Mouse (Mus musculus): ENCODE results near the gene Syce3.

The Syce3 gene

GRCm38 (mm10) chr15:89424621-89425020, 14.3 kb upstream of the Syce3 start:
- DNase-seq (ENCODE audit: low read depth, low spot score): no peak

GRCm38 (mm10) chr15:89421938-89422337, 11.6 kb upstream of the Syce3 start:
- DNase-seq (ENCODE audit: low read depth, low spot score): no peak

DNA sequence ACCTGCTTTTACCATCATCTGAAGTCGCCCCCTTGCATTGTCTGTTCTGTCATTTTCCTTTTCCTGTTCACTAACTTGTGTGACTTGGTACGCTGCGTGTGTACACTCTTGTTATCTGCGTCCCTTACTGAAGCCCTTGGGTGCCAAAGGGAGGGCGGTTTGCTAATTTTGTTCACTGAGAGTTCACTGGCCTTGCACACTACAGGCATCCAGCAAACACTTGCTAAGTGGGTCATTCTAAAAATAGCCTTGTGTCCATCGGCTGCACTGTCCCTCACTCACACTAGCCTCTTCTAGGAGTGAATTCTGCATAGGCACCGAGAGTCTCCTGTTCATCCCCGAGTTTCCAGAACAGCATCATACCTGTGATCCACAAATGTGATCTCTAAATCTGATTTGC, 5.0 kb upstream of the Syce3 start:
- DNase-seq (ENCODE audit: low read depth, low spot score): peak; percentile 55

GRCm38 (mm10) chr15:89406691-89407090, 3.6 kb downstream of the Syce3 start:
- DNase-seq (ENCODE audit: low read depth, low spot score): no peak

DNA sequence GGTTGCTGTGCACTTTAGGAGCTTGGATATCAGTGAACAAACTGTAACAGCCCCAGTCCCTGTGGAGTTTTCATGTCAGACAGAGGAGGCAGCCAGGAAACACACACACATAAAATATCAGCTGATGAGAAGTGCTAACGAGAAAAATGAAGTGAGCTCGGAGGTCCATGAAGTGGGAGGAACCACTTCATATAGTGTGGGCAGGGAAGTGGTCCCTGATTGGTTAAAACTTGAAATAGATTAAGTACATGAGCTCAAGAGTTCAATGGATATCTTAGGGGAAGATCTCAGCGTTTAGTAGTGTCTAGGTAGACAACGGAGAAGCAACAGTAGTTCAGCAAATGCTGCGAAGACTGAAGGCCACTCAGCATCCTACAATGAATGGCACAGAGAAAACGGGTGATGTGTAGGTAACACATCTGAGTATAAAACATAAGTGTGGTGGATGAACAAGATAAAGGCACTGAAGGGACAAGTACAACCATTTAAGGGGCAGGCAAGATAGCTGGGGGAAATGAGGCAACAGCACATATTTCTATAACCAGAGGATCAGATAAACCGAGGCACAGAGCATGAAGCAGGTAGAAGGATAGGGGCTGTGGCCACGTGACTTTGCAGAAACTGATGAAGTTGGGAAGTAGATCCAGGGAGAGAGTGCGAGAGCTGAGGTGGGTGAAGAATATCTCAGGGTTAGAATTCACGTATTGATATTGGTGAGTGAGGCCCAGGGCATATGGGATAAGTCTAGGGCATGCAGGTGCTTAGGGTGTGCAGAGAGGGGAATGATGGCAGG, 5.3 kb downstream of the Syce3 start:
- DNase-seq (ENCODE audit: low read depth, low spot score): no peak

DNA sequence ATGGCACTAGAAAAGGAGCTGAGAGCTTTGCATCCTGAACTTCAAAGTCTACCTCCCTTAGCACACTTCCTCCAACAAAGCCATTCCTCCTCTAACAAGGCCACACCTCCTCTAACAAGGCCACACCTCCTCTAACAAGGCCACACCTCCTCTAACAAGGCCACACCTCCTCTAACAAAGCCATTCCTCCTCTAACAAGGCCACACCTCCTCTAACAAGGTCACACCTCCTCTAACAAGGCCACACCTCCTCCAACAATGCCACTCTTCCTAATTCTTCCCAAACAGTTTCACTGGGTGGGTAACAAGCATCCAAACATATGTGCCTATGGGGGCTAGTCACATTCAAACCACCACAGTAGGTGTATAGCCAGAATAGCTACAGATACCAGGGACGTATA, 7.8 kb downstream of the Syce3 start:
- no peak for DNase-seq (ENCODE audit: low read depth, low spot score)

DNA sequence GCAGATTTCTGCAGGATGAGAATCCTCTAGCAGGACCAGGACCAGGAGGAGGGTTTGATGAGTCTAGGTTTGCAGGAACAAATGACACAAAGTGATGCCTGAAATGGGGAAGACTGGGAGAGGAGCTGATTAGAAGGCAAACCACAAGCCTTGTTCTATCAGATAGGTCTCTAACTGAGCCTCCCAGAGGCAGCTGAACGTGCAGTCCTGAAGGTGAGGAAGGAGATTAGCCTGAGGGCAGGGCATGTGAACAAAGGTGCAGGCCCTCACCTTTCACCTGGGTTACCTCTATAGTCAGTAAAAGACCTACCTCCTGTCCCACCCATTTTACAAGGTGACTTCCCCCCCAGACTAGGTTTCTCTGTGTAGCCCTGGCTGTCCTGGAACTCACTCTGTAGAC, 10.6 kb downstream of the Syce3 start:
- no peak for DNase-seq (ENCODE audit: low read depth, low spot score)

- DNase-seq (ENCODE audit: low read depth, low spot score): no peak
Measured at GRCm38 (mm10) chr15:89398146-89398545, 12.2 kb downstream of the Syce3 start.

- DNase-seq (ENCODE audit: low read depth, low spot score): no peak
Measured at GRCm38 (mm10) chr15:89396883-89397282, 13.4 kb downstream of the Syce3 start.

DNA sequence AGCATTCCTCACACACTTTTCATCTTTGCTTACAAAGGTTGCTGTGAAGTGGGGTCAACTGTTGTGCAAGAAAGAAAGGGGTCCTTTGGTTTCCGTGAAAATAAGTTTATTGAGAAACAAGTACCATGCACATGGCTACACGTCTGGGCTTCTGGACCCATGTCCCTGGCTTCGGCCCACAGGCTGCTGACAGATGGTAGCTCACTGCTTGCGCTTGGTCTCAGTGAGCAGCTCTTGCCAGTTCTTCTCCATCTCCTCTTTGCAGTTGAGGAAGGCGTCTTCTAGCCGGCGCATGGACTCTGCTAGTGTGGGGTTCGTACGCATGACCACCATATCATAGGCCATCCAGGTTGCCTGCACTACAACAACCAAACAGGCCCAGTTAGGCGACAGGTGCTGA, 20.2 kb downstream of the Syce3 start:
- no peak for DNase-seq (ENCODE audit: low read depth, low spot score)

GRCm38 (mm10) chr15:89387127-89387526, 23.2 kb downstream of the Syce3 start:
- DNase-seq (ENCODE audit: low read depth, low spot score): no peak

GRCm38 (mm10) chr15:89384617-89385016, 25.7 kb downstream of the Syce3 start, which contains the start of gene Klhdc7b:
Gene Klhdc7b, plus strand, starts transcription at chr15:89384917.
- DNase-seq (ENCODE audit: low read depth, low spot score): no peak

- no peak for DNase-seq (ENCODE audit: low read depth, low spot score)
Measured at GRCm38 (mm10) chr15:89379429-89379828, 30.9 kb downstream of the Syce3 start.

GRCm38 (mm10) chr15:89378831-89379401, 31.4 kb downstream of the Syce3 start, which contains the start of gene Odf3b:
Gene Odf3b, minus strand, starts transcription at chr15:89379282.
- DNase-seq (ENCODE audit: low read depth, low spot score): no peak

DNA sequence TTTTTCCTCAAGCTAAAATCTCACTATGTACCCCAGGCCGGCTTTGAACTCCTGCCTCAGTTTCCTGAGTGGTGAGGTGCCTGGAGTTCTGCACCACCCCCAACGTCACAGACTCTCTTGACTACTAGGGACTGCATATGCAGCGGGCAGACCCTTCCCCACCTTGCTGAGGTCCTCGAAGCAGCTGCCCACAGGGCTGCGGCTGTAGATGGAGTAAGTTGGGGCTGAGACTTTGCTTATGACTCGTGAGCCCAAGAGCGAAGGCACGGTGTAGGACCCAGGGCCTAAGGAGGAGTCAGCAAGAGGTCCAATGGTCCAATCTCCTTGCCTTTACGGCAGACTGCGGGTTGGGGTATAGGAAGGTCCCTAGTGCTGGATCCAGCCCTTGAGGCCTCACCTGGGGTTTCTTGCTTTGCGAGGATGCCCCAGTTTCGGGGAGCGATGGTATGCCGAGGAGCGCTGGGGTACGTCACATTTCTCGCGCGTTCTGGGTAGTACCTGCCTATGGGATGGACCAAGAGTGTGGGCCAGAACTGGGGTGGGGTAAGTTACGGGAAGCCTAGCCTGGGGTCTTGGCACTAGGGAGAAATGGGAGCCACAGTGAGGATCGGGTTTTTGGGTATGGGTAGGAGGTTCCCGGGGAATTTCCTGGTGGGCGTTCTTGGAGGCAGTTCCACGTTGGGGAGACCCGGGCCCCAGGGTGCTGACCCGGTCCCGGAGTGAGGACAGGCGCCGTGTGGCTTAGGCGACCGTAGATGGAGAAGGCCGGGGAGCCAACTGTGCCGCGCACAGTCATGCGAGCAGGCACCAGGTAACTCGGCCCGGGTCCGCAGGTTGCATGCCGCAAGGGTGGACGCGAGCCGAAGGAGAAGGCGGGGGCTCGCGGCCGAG, 32.1 kb downstream of the Syce3 start:
- DNase-seq (ENCODE audit: low read depth, low spot score): no peak

DNA sequence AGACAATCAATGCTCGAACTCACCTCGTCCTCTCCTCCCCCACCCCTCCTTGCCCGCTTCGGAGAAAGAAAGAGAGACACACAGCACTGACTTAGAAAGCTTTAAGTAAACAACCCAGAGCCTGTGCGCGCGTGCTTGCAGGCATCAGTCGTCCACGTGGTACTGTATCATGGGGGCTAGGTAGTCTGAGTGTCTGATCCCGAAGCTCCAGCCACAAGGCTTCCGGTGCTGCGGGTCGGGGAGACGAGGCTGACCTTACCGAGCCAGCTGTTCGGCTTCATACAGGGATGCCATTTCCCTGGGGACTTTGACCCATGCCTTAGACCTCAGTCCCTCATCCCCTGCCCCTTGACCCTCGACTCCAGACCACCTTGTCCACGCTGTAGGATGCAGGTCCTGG, 32.9 kb downstream of the Syce3 start:
- DNase-seq (ENCODE audit: low read depth, low spot score): no peak

GRCm38 (mm10) chr15:89376957-89377356, 33.3 kb downstream of the Syce3 start, which contains the start of gene Tymp:
Gene Tymp, minus strand, starts transcription at chr15:89377039.
- no peak for DNase-seq (ENCODE audit: low read depth, low spot score)

DNA sequence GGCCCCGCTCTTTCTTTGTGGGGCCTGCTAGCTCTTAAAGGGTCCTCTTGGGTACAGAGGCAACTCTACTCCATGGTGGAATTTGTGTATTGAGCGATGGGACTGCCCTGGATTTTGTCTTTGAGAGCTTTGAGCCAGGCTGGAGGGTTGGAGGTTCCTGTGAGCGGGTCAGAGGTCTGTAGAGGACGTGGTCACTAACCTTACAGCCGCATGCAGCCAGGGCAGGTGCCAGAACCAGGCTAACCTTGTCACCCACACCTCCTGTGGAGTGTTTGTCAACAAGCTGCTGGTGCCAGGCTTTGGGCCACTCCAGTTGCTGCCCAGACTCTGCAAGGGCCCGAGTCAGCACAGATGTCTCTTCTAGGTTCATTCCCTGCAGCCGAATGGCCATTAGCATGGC, 34.3 kb downstream of the Syce3 start:
- no peak for DNase-seq (ENCODE audit: low read depth, low spot score)

GRCm38 (mm10) chr15:89374801-89375534, 35.3 kb downstream of the Syce3 start:
- no peak for DNase-seq (ENCODE audit: low read depth, low spot score)

DNA sequence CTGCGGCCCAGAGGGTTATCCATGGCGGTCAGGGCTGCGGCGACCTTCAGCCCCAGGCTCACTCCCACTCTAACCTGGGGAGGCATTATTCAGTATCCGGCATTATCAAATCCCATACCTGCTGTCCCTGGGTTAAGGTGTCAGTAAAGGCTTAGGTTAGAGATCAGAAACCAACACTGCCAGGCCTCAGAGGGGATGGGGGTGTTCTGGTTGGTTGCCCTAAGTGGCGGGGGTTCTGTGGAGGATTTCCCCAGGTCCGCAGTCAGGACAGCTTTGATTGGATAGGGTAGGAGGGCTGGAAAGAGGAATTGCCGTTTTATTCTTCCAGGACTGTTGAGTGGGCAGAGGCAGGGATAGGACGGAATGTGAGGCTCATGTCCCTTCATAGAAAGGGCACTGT, 36.0 kb downstream of the Syce3 start:
- no peak for DNase-seq (ENCODE audit: low read depth, low spot score)

DNA sequence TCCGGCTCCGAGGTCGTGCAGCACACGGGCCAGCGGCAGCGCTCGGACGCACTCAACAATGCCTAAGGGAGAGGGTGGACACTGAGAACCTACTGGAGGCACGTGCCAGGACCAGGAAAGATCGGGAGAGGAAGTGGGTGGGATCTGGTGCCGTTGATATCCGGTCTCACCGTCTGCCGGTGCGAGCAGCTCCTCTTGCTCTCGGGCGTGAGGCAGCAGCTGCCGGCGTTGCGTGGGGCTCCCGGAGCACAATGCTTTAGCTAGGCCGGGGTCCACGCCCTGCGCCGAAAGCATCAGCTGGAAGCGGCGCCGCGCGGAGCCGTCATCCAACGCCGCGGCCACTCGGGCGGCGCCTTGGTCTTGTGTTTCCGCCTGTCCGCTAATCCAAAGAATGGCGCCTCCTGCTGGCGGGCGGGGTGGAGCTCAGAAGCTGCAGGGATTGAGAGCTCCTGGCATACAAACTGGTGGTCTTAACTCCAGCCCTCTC, 36.5 kb downstream of the Syce3 start, which contains the start of gene Sco2:
Gene Sco2 (minus strand): TSS at position 85 of the 487 bp plus-strand sequence.
- peak; percentile 80 for DNase-seq (ENCODE audit: low read depth, low spot score)

Data from skeletal muscle tissue, adult 2 months (tissue).